Mouse (Mus musculus): ENCODE measurements around the gene Hs3st2.

The Hs3st2 gene

GRCm38 (mm10) chr7:121549329-121550022, 157.8 kb downstream of the Hs3st2 start:
- no peak for DNase-seq (ENCODE audit: low spot score)
